Mouse (Mus musculus) embryonic fibroblast, embryonic 13.5 days (primary cell): ENCODE data around the gene Ppm1g. TPM values are rescaled to one million over a fixed set of nuclear protein-coding genes. Genes with fewer than 3 reads are reported as not detected.
"Not testable (repeated sequence)": the region's sequence is repeated elsewhere in the genome, so short reads cannot be mapped to it uniquely, and the experiment has no call there.

Experiments
- H3K27ac ChIP-seq: 2 replicates; pipeline ENCODE4 v1.5.1; 2012; ENCODE audit warnings: low read length, control low read depth, inconsistent platforms; ENCODE audit not compliant: insufficient read depth
- H3K4me1 ChIP-seq: 2 replicates; pipeline ENCODE4 v1.6.1; 2011; ENCODE audit warnings: low read length; ENCODE audit not compliant: control insufficient read depth, insufficient read depth
- H3K4me3 ChIP-seq: 2 replicates; pipeline ENCODE4 v1.5.1; 2011; ENCODE audit warnings: mild to moderate bottlenecking, control low read depth, low read length; ENCODE audit not compliant: insufficient read depth
- CTCF ChIP-seq: IDR thresholded peaks from 2 replicates; pipeline ENCODE4 v1.5.1; 2011; ENCODE audit warnings: mild to moderate bottlenecking, control low read depth, low read length, moderate library complexity, borderline replicate concordance; ENCODE audit not compliant: insufficient read depth
- POLR2A ChIP-seq: IDR thresholded peaks from 2 replicates; pipeline ENCODE4 v1.6.1; 2011; ENCODE audit warnings: low read depth, mild to moderate bottlenecking, control low read depth, low read length, moderate library complexity
- polyA plus RNA-seq: library from polyadenylated mRNA; stranded (reverse); fragments of >200 nt; gene quantifications from 2 replicates; pipeline ENCODE4 v1.2.4, GENCODE M21; 2011; ENCODE audit warnings: low read depth; ENCODE audit not compliant: missing spikeins, insufficient read length

Ppm1g gene
- polyA plus RNA-seq, 1 experiment, result 131 TPM

GRCm38 (mm10) chr5:31219911-31220447, 508 bp downstream of the Ppm1g start:
- peak overlapping the region; percentile 61 for H3K27ac ChIP-seq
- TF ChIP-seq CTCF (no peak), POLR2A (no peak)
- H3K4me3 ChIP-seq, result peak overlapping the region; percentile 90
- H3K4me1 ChIP-seq, result no peaks in the 10 kb centered on the region

- Histone ChIP-seq H3K27ac (peak overlapping the region; percentile 61), H3K4me3 (peak overlapping the region; percentile 90), H3K4me1 (no peaks in the 10 kb centered on the region)
- TF ChIP-seq POLR2A, result no peak
- no peak for TF ChIP-seq CTCF
Measured at GRCm38 (mm10) chr5:31219474-31219873, 1.0 kb downstream of the Ppm1g start.

DNA sequence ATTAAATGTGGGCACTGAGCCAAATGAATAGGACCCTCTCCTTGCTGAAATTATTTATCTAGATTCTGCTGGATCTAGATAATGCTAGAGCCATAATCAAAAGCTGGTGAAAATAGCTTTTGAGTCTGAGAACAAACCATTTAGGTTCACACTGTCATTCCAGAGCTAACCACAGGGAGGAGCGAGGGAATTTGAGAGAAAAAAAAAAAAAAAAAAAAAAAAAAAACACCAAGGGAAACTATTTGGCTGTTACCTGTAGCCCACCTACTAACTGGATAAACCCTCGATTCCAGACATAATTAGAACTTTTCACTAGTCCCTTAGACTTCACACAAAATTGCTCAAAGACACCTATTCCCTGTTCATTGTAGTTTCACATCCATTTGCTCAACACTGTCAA, 1.4 kb downstream of the Ppm1g start:
- no peaks in the 10 kb centered on the region for H3K4me1 ChIP-seq
- no peak overlapping the region for H3K27ac ChIP-seq
- no peak for TF ChIP-seq CTCF
- TF ChIP-seq POLR2A, result no peak
- H3K4me3 ChIP-seq, result peak overlapping the region; percentile 30

DNA sequence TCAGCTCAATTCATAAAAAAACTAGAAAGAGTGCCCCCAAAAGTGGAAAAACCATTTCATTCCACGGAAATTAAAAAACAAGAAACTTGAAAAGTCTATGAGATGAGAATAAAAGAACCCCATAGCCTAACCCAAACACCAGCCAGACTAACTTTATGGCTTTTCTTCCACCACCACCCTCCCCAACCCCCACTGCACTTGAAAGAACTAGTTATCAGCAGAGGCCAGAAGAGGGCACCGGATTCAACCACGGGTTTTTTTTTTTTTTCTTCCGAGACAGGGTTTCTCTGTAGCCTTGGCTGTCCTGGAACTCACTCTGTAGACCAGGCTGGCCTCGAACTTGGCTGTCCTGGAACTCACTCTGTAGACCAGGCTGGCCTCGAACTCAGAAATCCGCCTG, 2.2 kb downstream of the Ppm1g start:
- H3K4me1 ChIP-seq, result no peaks in the 10 kb centered on the region
- H3K27ac ChIP-seq, result no peak overlapping the region
- H3K4me3 ChIP-seq, result peak overlapping the region; percentile 30; the same call in 1 of the 2 replicates
- no peak for TF ChIP-seq CTCF
- TF ChIP-seq POLR2A, result no peak

DNA sequence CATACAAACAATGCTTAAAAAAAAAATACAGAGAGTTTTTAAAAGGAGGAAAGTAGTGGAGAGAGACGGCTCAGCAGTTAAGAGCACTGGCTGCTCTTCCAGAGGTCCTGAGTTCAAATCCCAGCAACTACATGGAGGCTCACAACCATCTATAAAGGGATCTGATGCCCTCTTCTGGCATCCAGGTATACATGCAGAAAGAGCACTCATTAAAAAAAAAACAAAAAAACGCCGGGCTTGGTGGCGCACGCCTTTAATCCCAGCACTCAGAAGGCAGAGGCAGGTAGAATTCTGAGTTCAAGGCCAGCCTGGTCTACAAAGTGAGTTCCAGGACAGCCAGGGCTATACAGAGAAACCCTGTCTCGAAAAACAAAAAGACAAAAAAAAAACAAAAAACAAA, 3.9 kb downstream of the Ppm1g start:
- H3K4me1 ChIP-seq, result not testable (repeated sequence)

GRCm38 (mm10) chr5:31204421-31204820, 16.1 kb downstream of the Ppm1g start:
- Histone ChIP-seq H3K4me3 (no peak overlapping the region), H3K27ac (no peak overlapping the region), H3K4me1 (no peaks in the 10 kb centered on the region)
- TF ChIP-seq CTCF (no peak), POLR2A (no peak)

More for the DNA sequence above, 3.9 kb downstream of the Ppm1g start:
- not testable (repeated sequence) for H3K4me3 ChIP-seq, H3K27ac ChIP-seq

DNA sequence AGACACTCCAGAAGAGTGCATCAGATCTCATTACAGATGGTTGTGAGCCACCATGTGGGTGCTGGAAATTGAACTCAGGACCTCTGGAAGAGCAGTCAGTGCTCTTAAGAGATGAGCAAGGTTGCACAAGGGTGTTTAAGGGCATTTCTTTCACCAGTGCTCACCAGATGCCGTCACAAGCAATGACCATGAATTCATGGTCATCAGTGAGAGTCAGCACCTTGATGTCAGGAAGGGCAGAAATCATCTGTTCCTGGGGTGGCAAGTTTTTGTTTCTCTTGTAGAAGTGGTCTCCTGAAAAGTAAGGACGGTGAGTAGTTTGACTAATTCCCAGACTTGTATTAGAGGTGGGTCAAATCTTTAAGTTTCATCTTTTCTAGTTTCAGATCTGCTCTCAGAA, 16.6 kb downstream of the Ppm1g start:
- TF ChIP-seq CTCF (no peak), POLR2A (no peak)
- Histone ChIP-seq H3K4me3 (no peak overlapping the region), H3K4me1 (no peaks in the 10 kb centered on the region), H3K27ac (no peak overlapping the region)

- no peak overlapping the region for H3K27ac ChIP-seq
Measured at GRCm38 (mm10) chr5:31202933-31203332, 17.6 kb downstream of the Ppm1g start.

GRCm38 (mm10) chr5:31201742-31202590, 18.5 kb downstream of the Ppm1g start, which contains the start of gene Zfp513:
TSS of gene Zfp513 (minus strand) at chr5:31202303.
- TF ChIP-seq CTCF (no peak), POLR2A (peak; percentile 75)
- peak within 1 kb of the TSS; percentile 67 for H3K4me3 ChIP-seq
- H3K27ac ChIP-seq, result peak within 1 kb of the TSS; percentile 39
- no peaks in the 10 kb centered on the region for H3K4me1 ChIP-seq

More at GRCm38 (mm10) chr5:31202933-31203332, 17.6 kb downstream of the Ppm1g start:
- 0 out of 2 replicates have a peak overlapping the region, but pooled peaks have one; percentile 43 for H3K4me3 ChIP-seq
- H3K4me1 ChIP-seq, result no peaks in the 10 kb centered on the region
- TF ChIP-seq POLR2A, result no peak
- no peak for TF ChIP-seq CTCF

- no peak for TF ChIP-seq CTCF
- TF ChIP-seq POLR2A, result no peak; the same call in 1 of the 2 replicates
- Histone ChIP-seq H3K4me1 (no peaks in the 10 kb centered on the region), H3K27ac (peak overlapping the region; percentile 23), H3K4me3 (peak overlapping the region; percentile 67)
Measured at GRCm38 (mm10) chr5:31201042-31201741, 19.3 kb downstream of the Ppm1g start.
